Mouse (Mus musculus): Measurements from ENCODE around the gene Ppp1r1a. TPM values are rescaled to one million over a fixed set of nuclear protein-coding genes. Genes with fewer than 3 reads are reported as not detected.

Ppp1r1a gene
- polyA plus RNA-seq (2012; rRNA removed; ENCODE audit: low replicate concordance) = 2.8 and 7.8 TPM in 2 replicates

DNA sequence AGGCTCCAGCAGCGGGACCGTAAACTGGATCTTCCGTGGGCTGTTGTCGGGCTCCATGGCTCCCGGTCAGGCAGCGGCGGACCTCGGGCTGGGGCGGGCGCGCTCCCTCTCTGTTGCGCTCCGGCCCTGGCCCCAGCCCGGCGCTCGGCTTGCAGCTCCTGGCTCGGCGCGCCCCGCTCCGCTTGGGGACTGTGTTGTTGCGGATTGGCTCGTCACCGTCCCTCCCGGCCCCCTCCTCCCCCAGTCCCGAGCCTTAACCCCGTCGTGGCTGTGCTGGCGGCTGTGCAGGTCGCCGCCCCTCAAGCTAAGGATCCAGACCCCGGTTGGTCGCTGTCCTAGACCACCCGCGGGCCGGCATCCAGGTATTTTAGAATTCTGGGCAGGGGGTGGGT lies at the start of gene Ppp1r1a:
Ppp1r1a (minus strand) TSS at position 182 of the 392 bp plus-strand sequence.

DNA sequence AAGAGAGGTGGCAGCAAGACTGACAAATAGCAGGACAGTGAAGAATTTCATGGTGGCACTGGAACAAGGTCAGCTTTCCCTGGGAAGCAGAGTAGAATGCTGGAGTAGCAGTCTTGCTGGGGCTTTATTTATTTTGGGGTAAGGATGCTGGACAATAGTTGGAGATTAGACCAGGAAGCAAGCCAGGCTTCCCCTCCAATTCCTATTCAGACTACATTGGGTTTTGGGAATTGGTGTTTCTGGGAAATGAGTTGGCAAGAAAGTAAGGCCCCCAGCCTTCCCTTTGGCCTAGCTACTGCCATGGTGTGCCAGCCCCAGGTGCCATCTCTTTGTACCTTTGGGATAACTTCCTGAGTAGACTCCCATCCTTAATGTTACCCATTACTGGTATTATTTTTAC lies 27.2 kb upstream of the Ppp1r1a start, which contains the start of gene Glycam1:
Glycam1 (minus strand) TSS at position 101 of the 400 bp plus-strand sequence.

DNA sequence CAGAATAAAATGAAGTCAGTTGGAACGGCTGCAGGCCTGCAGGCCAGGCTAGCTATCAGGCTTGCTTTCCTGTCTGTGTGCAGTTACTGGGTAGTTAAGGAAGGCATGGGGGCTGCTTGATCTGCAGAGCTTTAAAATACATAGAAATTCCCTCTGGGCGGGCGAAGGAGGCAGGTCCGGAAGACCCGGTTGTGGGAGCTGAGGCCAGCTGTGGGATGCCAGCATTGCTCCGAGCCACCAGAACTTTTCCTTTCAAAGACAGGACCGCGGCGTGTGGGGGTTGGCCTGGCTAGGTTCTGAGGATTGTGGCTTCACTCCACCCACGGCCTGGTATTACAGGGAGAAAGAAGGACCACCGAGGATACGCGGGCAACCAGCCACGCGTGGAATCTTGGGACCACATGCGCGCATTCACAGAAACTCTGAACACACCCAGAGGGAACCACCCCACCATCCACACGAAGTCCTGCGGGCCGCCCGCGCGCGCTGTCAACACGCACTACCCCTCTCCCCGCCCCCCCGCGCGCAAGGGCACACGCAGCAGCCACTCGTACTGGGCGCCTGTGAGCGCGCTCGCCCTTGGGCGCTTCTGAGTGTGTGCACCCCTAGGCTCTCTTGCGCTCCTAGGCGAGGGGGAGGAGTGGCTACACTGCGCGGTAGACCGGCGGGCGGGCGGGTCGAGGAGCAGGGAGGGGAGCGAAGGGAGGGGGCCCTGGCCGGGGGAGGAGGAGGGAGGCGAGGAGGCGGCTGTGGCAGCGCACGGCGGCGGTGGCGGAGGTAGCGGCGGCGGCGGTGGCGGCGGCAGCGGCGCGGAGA lies 35.2 kb downstream of the Ppp1r1a start, which contains the start of gene Pde1b:
Pde1b (plus strand) TSS at position 600 of the 816 bp plus-strand sequence.

Other genes starting within 250 kb of the Ppp1r1a start
- gene Gpr84, start 227.4 kb downstream of the Ppp1r1a start, polyA plus RNA-seq (2012; rRNA removed; ENCODE audit: low replicate concordance) = 0.26 TPM in 1 of 2 replicates, not detected in the other
- gene Zfp385a, start 197.9 kb downstream of the Ppp1r1a start, polyA plus RNA-seq (2012; rRNA removed; ENCODE audit: low replicate concordance) = 7.2 and 8.2 TPM in 2 replicates
- gene Itga5, start 171.2 kb downstream of the Ppp1r1a start, polyA plus RNA-seq (2012; rRNA removed; ENCODE audit: low replicate concordance) = 8.3 and 11.9 TPM in 2 replicates
- gene Gtsf1, start 107.5 kb downstream of the Ppp1r1a start, polyA plus RNA-seq (2012; rRNA removed; ENCODE audit: low replicate concordance) = not detected in 2 replicates
- gene Gtsf2, start 89.5 kb downstream of the Ppp1r1a start, polyA plus RNA-seq (2012; rRNA removed; ENCODE audit: low replicate concordance) = not detected in 2 replicates
- 3.0 and 4.2 TPM in 2 replicates for gene Nckap1l, start 84.2 kb downstream of the Ppp1r1a start, polyA plus RNA-seq (2012; rRNA removed; ENCODE audit: low replicate concordance)
- 3.8 and 4.2 TPM in 2 replicates for gene Pde1b, start 35.0 kb downstream of the Ppp1r1a start, polyA plus RNA-seq (2012; rRNA removed; ENCODE audit: low replicate concordance)
- not detected in 2 replicates for gene Glycam1, start 27.1 kb upstream of the Ppp1r1a start, polyA plus RNA-seq (2012; rRNA removed; ENCODE audit: low replicate concordance)
- gene Mucl1, start 217.5 kb upstream of the Ppp1r1a start, polyA plus RNA-seq (2012; rRNA removed; ENCODE audit: low replicate concordance) = not detected in 2 replicates